Mouse (Mus musculus): ENCODE measurements around the gene Wnk3. TPM values are rescaled to one million over a fixed set of nuclear protein-coding genes. Genes with fewer than 3 reads are reported as not detected.
"Not testable (repeated sequence)": the region's sequence is repeated elsewhere in the genome, so short reads cannot be mapped to it uniquely, and the experiment has no call there.

The Wnk3 gene
- total RNA-seq (2021): 1 to 10 TPM; 1.2 to 2.2 TPM
- long read RNA-seq, experiment 1: 0 reads
- long read RNA-seq, experiment 2: 0 reads

DNA sequence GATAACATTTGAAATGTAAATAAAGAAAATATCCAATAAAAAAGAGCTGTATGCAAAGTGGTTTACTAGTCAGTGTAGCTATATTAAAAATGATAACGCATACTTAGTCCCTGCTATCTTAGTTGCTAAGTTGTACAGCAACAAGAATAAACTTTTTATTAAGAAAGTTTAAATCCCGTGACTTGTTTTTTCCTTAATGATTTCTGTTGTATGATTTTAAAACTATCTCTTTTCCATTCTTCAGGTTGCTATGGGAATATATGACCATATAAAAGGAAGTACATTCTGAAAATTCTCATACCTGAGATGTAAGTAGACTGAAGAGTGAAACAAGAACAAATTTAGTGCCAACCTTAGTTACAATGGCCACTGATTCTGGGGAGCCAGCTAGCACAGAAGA, at the start of gene Wnk3:
Gene Wnk3, plus strand, starts transcription at position 301 of the 400 bp plus-strand sequence.
- no peak for DNase-seq

DNA sequence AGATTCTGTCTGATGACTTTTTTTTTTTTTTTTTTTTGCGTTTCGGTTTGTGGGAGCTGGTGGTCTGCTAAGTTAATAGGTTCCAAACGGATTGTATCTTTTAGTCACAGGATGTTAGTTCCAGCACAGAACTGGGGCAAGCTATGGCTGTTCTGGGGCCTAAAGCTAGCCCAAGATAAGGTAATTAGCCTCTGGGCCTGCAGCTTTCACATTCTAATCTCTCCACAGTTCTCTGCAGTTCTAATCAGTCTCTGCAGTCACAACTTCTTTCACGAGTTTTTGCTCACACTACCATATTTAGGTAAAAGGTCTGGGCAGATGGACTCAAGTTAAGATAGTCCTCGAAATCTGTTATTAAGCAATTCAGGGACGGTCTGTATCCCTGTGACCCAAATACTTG, 39.5 kb upstream of the Wnk3 start:
- DNase-seq: no peak

DNA sequence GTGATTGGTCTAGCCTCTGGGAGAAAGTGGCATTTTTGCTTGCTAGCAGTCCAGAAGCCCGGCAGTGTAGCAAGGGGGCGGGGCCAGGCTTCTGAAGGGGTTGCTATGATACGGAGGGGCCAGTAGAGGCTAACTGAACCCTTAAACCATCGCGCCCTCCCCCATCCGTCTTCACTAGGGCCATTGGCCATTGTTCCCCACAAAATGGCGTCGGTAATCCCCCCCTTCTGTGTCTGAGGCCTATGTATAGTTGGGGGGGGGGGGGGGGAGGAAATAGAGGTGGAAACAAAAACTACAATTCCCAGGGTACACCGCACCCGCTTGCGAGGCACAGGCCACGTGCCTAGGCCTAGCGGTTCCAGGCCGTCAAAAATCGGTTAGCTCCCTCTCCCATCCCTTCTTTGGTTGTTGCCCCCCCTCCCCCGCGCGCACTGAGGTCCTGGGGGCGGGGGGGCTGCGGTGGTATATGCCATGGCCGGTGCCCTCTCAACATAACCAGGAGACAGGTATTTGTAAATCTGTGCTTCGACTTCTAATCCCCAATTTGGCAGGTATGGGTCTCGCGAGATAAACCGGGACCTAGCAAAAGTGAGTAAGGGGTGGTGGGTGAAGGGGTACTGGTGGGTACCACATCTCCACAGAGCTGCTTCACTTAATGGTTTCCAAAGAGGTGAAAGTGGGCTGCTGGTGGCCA, 29.3 kb upstream of the Wnk3 start:
- peak; percentile 23 for DNase-seq

DNA sequence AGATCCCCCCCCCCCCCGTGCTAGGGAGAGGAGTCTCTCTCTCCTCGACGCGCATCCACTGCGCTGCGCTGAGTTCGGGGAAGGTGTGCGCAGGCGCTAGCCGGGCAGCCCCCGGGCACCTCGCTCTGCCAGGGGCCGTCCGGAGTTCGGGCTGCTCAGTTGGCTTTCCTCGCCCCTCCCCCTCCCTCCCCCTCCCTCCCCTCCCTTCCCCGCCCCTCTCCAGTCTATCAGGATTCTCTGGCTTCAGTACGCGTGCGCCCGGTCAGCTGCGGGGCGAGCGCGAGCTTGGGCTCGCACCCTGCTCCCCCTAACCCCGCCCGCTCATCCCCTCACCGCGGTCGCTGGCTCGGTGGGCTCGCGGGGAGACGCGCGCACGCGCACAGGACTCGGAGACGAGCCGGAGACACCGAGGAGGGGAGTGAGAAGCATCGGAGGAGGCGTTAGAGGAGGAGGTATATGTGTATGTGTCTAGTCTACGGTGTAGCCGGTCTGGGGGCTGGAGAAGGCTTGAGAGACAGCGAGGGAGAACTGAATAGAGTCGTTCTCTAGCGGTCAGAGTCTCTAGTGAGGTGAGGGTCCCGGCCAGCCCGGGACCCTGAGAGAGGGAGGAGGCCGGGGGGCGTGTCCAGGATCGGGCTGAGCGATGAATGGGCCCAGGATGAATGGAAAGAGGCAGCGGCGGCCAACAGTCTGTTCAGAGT, 28.5 kb upstream of the Wnk3 start:
- peak; percentile 57 for DNase-seq

DNA sequence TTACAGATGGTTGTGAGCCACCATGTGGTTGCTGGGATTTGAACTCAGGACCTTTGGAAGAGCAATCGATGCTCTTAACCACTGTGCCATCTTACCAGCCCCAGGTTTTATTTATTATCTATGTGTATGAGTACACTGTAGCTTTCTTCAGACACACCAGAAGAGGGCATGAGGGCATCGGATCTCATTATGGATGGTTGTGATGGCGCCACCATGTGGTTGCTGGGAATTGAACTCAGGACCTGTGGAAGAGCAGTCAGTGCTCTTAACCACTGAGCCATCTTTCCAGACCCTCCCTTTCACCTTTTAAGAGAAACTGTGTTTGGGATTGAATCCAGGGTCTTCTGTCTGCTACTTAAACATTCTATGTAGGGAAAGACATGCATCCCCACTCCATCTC, 24.7 kb upstream of the Wnk3 start:
- not testable (repeated sequence) for DNase-seq

DNA sequence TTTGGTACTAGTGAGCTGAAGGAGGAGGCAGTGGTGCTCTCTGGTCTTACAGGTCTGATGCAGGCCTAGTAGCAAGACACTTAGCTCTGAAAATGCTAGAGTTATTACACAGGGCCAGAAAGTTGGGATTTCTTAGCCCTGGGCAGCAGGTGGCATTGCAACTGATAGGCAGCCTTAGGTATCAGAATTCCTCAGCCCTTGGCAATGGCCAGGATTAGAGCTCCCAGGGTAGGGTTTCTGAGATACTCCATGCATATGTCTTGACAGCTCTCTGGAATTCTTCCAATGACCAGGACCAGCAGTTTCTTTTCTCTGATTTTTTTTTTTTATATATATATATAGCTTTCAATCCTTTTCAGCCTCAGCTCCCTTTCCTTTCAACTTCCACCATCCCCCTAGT, 100.5 kb downstream of the Wnk3 start:
- DNase-seq: no peak

DNA sequence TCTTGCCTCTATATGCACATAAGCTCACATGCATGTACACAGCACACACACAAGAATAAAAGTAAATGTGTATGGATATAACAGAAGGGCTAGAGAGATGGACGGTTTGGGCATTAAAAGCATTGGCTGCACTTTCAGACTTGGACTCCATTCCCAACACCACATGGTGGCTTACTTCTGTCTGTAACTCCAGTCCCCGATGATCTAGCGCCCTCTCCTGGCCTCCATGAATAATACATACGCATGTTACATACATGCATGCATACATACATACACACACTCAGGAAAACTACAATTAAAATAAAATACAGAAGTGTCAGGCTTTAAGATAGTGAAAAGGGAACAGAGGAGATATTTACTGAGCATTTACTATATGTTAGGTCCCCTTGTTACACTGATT, 115.9 kb downstream of the Wnk3 start:
- DNase-seq: no peak

DNA sequence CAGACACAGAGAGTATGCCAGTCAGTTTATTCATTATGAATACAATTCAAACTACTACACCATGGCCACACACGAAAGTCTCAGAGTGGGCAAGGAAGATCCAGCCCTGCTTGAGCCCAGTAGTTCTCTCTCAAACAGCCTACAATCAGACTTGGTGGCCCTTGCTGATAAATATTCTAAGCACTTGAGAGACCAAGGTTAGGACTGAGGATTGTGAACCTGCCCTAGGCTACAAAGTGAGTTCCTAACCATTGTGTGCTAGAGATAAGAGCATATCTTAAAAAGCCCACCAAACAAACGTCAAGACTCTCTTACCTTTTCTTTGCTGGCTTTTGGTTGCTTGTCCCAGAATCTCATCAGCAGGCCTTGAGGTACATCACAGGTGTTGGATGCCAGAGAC, 135.7 kb downstream of the Wnk3 start:
- no peak for DNase-seq

DNA sequence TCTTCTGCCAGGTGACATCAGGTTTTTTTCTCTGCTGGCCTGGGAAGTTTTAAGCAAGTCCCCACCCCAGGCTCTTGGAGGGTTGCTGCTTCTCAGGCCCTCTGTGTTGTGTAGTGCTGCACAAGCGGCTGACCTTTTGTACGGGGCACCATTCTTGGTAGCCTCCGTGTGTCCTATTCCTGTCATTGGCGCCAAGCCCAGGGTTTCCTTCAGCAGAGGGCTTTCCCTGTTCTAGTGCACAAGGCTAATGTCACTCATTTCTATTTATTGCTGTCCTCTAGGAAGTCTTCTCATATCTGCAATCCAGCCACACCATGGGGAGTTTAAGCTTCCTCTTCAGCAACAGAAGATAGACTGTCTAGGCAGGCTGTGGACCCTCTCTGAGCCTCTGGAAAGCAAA, 139.9 kb downstream of the Wnk3 start:
- peak; percentile 57 for DNase-seq

DNA sequence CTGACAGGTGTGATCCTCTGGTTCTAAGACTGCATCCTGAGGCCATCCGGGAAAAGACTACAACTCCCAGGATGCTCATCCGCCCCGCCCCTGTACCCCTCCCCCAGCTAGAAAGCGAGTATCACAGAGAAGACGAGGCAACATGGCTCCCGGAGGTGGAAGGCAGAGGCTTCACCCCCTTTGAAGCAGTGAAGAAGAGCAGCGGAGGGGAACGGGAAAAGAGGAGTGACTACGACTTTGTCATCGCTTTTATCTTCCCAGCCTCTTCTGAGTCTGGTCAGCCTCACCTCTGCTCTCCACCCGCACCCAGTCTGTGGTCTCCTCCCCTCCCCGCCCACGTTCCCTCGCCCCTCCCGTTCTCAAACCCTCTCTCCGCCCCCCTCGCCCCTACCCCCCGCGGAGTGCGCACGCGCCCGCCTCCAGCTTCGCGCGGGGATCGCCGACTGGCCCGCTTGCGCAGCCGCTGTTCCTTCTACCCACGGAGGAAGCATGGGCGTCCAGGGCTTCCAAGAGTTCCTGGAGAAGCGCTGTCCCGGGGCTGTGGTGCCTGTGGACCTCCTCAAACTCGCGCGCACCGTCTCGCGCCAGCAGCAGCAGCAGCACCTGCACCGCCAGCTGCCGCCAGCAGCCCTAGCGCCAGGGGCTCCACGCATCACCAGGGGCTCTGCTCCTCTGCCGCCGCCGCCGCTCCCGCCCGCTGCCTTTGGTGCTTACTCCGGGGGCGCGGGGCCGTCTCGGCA, 146.1 kb downstream of the Wnk3 start, which contains the start of gene Fam120c:
Gene Fam120c, plus strand, starts transcription at position 415 of the 740 bp plus-strand sequence.
- peak; percentile 84 for DNase-seq

DNA sequence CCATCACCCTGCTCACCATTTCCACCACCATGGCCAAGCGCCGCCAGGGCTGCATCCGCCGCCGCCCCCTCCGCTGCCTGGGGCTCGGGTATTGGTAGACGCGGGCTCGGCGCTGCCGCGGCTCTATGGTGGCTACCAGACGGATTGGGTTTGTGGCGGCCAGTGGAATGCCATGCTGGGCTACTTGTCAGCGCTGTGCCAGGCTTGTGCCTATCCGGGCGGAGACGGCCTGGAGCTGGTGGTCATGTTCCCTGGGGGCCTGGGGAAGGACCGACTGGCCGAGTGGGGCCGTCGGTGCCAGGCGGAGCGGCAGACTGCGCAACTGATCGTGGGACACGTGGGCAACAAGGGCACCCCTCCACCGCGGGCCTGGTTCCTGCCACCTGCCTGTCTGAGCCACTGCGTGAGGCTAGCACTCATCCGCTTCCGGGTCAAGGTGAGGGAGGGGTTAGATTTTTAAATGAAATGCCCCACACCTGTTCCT, 146.7 kb downstream of the Wnk3 start:
- DNase-seq: peak; percentile 34

DNA sequence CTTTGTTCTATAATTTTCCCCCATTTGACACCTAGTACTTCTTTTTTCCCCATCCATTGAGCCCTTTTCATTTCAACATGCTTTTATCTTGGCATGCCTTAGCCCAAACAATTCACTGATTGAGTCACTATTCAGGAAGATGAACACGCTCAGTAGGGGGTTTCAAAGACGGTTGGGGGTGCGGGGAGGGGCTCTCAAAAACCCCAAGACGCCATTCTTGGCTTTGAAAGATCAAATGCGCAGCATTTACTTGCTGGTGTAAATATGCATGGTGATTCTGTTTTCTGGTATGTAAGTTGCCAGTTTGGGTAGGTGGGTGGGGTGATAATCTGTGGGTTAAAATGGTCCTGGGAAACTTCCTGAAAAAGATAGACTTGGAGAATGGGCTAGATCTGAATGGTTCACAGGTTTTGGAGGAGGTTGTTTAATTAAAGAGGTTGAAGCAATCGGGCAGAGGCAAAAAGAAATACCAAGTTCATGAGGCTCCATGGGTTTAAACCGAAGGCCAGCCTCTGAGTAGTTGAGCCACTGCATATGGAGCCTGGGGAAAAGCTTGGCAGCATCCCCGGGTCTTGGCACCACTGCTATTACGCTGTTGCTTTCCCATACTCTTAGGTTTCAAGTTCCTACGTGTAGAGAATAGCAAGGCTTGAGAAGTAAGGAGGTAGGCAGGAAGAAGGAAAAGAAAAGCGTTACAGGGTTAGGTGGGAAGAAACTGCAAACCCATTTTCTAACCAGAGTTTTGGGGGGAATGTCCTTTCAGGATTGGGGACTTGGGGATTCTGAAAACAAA, 147.7 kb downstream of the Wnk3 start:
- DNase-seq: peak; percentile 6

DNA sequence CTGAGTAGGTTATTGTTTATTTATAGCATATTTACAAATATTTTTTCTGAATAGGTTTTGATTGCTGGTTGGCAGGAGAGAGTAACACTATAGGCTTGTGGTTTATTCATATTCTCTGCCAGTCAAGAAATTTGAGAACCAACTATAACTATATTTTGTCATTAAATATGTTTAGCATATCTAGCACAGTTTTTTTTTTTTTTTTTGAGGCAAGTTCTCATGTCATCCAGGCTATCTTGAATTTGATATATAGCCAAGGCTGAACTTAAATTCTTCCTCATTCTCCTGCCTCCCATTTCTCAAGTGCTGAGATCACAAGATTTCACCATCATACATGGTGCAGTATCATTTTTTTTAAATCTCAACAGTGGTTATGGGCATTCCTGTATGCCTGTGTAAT, 149.4 kb downstream of the Wnk3 start:
- no peak for DNase-seq

DNA sequence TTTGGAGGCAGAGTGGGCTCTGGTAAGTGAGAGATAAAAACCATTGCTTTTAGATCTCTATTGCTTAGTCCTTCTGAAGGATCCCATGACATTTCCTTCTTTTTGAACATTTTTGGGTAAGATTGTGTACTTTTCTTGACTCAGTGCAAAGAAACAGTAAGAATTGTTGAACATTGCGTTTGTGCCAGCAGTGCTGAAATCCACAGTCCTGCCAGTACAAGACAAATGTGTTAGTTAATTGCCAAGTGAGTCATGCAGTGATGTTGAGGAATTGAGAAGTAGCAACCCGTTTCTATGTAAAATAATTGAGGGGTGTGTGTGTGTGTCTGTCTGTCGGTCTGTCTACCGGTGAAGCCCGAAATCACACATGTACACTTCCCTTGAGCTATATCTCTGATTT, 151.4 kb downstream of the Wnk3 start:
- DNase-seq: no peak

Other genes starting within 250 kb of the Wnk3 start
- gene Gnl3l, start 180.8 kb upstream of the Wnk3 start, total RNA-seq (2021): 10 to 100 TPM; 34.3 to 36.0 TPM
- gene Fgd1, start 151.9 kb upstream of the Wnk3 start, total RNA-seq (2021): 10 to 100 TPM in 1 of 2 experiments, 1 to 10 TPM in 1; 9.4 to 14.3 TPM
- 10 to 100 TPM; 12.1 to 13.7 TPM for gene Tsr2, start 101.5 kb upstream of the Wnk3 start, total RNA-seq (2021)
- gene Fam120c, start 146.1 kb downstream of the Wnk3 start, total RNA-seq (2021): 10 to 100 TPM; 19.2 to 20.9 TPM

All from gastrocnemius, postnatal 10 days (tissue).